12 mouse cellular contexts compared by ENCODE assay signal in the genomic region with DNA sequence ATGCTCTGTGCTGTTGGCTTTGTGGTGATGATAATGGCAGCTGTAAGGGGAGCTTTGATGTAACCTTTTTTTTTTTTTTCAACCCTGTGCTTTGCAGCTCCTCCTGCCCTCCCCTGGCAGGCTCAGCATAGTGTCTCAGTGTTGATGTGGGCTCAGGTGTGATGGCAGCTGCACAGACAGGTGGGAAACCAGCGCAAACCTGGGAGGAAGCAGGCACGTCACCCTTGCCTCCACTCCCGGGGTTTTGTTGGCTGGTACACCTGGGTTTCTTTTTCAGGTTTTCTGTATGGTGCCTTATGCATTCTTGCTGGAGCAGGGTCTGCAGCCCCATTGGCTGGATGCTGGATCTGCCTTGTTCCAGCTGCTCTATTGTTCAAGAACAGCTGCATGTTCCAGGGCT. TPM values are rescaled to one million over a fixed set of nuclear protein-coding genes. Genes with fewer than 3 reads are reported as not detected.
"Had no signal": no experiment of that assay in that cellular context is flagged by ENCODE, and none has a peak within 500 bp of the region (broad histone marks: within the 10 kb centered on the region; RNA-seq: fewer than 3 reads in every experiment).

No protein-coding gene starts in this region.

- H3K27ac ChIP-seq: limb, embryonic 10.5 days; liver, embryonic 15.5 days; midbrain, embryonic 10.5 days; midbrain, embryonic 15.5 days had no signal

- ATAC-seq: lung, postnatal 0 days; midbrain, embryonic 15.5 days had no signal

- DNase-seq: kidney, adult 18-20 months; kidney, postnatal 14 days; layer of hippocampus, postnatal 36 days; lung, adult 2 months; lung, postnatal 4 days; right cerebral cortex, postnatal 25 days had no signal

- H3K27me3 ChIP-seq: liver, embryonic 15.5 days; midbrain, embryonic 15.5 days had no signal

- H3K4me3 ChIP-seq: limb, embryonic 10.5 days; liver, embryonic 15.5 days; midbrain, embryonic 10.5 days; midbrain, embryonic 15.5 days had no signal

- H3K4me1 ChIP-seq: liver, embryonic 15.5 days; midbrain, embryonic 10.5 days; midbrain, embryonic 15.5 days had no signal

- H3K9ac ChIP-seq: liver, embryonic 15.5 days; midbrain, embryonic 15.5 days had no signal

- H3K4me2 ChIP-seq: liver, embryonic 11.5 days; liver, embryonic 15.5 days; midbrain, embryonic 15.5 days had no signal

- H3K36me3 ChIP-seq: limb, embryonic 10.5 days; liver, embryonic 15.5 days; midbrain, embryonic 10.5 days; midbrain, embryonic 15.5 days had no signal

- H3K9me3 ChIP-seq: limb, embryonic 10.5 days; liver, embryonic 15.5 days; midbrain, embryonic 10.5 days; midbrain, embryonic 15.5 days had no signal

RNA-seq across cellular contexts. Expression of gene Lypd6b, which starts 29.7 kb away (rescaled TPM):
- polyA plus RNA-seq: liver, embryonic 15.5 days had no signal
